ENCODE assay signal across 28 mouse cellular contexts in the genomic region with DNA sequence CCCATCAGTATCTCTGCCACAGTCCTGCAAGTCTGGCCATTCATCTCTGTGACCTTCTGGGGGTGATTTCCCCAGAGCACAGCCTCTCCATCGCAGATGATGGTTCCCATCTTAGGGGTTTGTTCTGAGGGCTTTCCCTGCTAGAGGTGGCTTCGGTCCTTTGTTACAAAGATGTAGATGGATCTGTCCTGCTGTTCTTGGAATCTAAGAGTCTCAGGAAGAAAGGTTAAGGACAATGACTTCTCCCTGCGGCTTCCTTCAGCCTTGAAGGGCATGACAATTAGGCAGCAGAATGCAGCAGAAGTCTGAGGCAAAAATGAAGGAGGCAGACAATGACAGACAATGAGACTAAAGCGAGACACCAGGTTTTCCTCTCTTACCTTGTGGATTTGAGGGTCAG.
"Had no signal": no experiment of that assay in that cellular context is flagged by ENCODE, and none has a peak within 500 bp of the region (broad histone marks: within the 10 kb centered on the region; RNA-seq: fewer than 3 reads in every experiment).

No protein-coding gene starts in this region.

- DNase-seq: left cerebral cortex, postnatal 4 days; liver; liver, embryonic 13.5 days; liver, postnatal 0 days; lung, adult 18-20 months; lung, adult 2 months; lung, embryonic 14.5 days; lung, postnatal 10 days; lung, postnatal 14 days; lung, postnatal 36 days; midbrain, embryonic 14.5 days had no signal

- H3K4me3 ChIP-seq: limb, embryonic 10.5 days; limb, embryonic 12.5 days; limb, embryonic 13.5 days; limb, embryonic 15.5 days; liver, embryonic 12.5 days; liver, embryonic 13.5 days; liver, embryonic 15.5 days; lung, embryonic 15.5 days; megakaryocyte, embryonic 14.5 days; midbrain, embryonic 10.5 days; midbrain, embryonic 12.5 days; midbrain, embryonic 13.5 days; midbrain, embryonic 15.5 days; myocyte; neural tube, embryonic 12.5 days; neural tube, embryonic 13.5 days had no signal

- H3K9me3 ChIP-seq: limb, embryonic 10.5 days; limb, embryonic 12.5 days; limb, embryonic 13.5 days; limb, embryonic 15.5 days; liver, embryonic 12.5 days; liver, embryonic 13.5 days; liver, embryonic 15.5 days; lung, embryonic 15.5 days; midbrain, embryonic 10.5 days; midbrain, embryonic 12.5 days; midbrain, embryonic 13.5 days; midbrain, embryonic 15.5 days; neural tube, embryonic 12.5 days; neural tube, embryonic 13.5 days had no signal

- H3K27ac ChIP-seq: limb, embryonic 10.5 days; limb, embryonic 12.5 days; limb, embryonic 13.5 days; limb, embryonic 15.5 days; liver, embryonic 12.5 days; liver, embryonic 13.5 days; liver, embryonic 14.5 days; liver, embryonic 15.5 days; lung, embryonic 15.5 days; macrophage; midbrain, embryonic 10.5 days; midbrain, embryonic 12.5 days; midbrain, embryonic 13.5 days; midbrain, embryonic 15.5 days; neural tube, embryonic 12.5 days; neural tube, embryonic 13.5 days had no signal

- H3K36me3 ChIP-seq: limb, embryonic 10.5 days; limb, embryonic 12.5 days; limb, embryonic 13.5 days; limb, embryonic 15.5 days; liver, embryonic 12.5 days; liver, embryonic 13.5 days; liver, embryonic 15.5 days; lung, embryonic 15.5 days; midbrain, embryonic 10.5 days; midbrain, embryonic 12.5 days; midbrain, embryonic 13.5 days; midbrain, embryonic 15.5 days; neural tube, embryonic 12.5 days; neural tube, embryonic 13.5 days had no signal

- H3K4me1 ChIP-seq: limb, embryonic 10.5 days; limb, embryonic 12.5 days; limb, embryonic 13.5 days; limb, embryonic 15.5 days; liver, embryonic 12.5 days; liver, embryonic 13.5 days; liver, embryonic 15.5 days; lung, embryonic 15.5 days; megakaryocyte, embryonic 14.5 days; midbrain, embryonic 10.5 days; midbrain, embryonic 12.5 days; midbrain, embryonic 15.5 days; neural tube, embryonic 12.5 days had no signal

- H3K9ac ChIP-seq: limb, embryonic 12.5 days; limb, embryonic 13.5 days; limb, embryonic 15.5 days; liver, embryonic 12.5 days; liver, embryonic 13.5 days; liver, embryonic 14.5 days; liver, embryonic 15.5 days; liver, postnatal 0 days; lung, embryonic 14.5 days; lung, embryonic 15.5 days; midbrain, embryonic 12.5 days; midbrain, embryonic 13.5 days; midbrain, embryonic 15.5 days; neural tube, embryonic 12.5 days; neural tube, embryonic 13.5 days had no signal
